Mouse (Mus musculus) embryonic stem cell, embryonic (primary cell): ENCODE results near the gene Cdk6.

ENCODE experiments used
- CTCF ChIA-PET, 4 experiments: fragments of 300-600 bp in 2 of 4; fragments of 350-600 bp in 2 of 4; sonication (Branson Sonifier 250); formaldehyde crosslinking; loops; one replicate each; lab custom pipeline; 2022; ENCODE audit warnings: inconsistent platforms in 2 of 4; lab: Charles Lee
- POLR2A ChIA-PET, 4 experiments: fragments of 300-600 bp in 2 of 4; fragments of 350-600 bp in 2 of 4; sonication (Branson Sonifier 250); formaldehyde crosslinking; loops; one replicate each; lab custom pipeline; 2022; ENCODE audit warnings: antibody characterized with exemption in 4 of 4, inconsistent platforms in 1 of 4; lab: Charles Lee

Gene Cdk6

GRCm38 (mm10) chr5:3486579-3487282, 145.4 kb downstream of the Cdk6 start:
- CTCF ChIA-PET, result no interaction called here
- POLR2A ChIA-PET, result interaction anchor here in 1 of 4 experiments (1.1 to 2.1 kb wide), 3 partner anchors 9 to 17 kb away, joined by 3 to 7 read pairs (median 4); no protein-coding TSS in a partner anchor

GRCm38 (mm10) chr5:3488146-3488774, 147.0 kb downstream of the Cdk6 start:
- ChIA-PET CTCF (no interaction called here), POLR2A (interaction anchor here in 1 of 4 experiments (0.8 to 1.7 kb wide), 5 partner anchors 11 to 26 kb away, joined by 3 to 4 read pairs (median 4); no protein-coding TSS in a partner anchor)

GRCm38 (mm10) chr5:3490358-3490757, 149.1 kb downstream of the Cdk6 start:
- CTCF ChIA-PET, result no interaction called here
- POLR2A ChIA-PET, result no interaction called here

GRCm38 (mm10) chr5:3491084-3491483, 149.8 kb downstream of the Cdk6 start:
- ChIA-PET CTCF (no interaction called here), POLR2A (interaction anchor here in 3 of 4 experiments (0.7 to 1.0 kb wide), 4 partner anchors 17 to 56 kb away, joined by 3 to 8 read pairs (median 4); no protein-coding TSS in a partner anchor)

- POLR2A ChIA-PET, result interaction anchor here in 1 of 4 experiments (0.9 kb wide), 1 partner anchor 44 kb away, joined by 3 read pairs; no protein-coding TSS in a partner anchor
- CTCF ChIA-PET, result no interaction called here
Measured at GRCm38 (mm10) chr5:3491883-3492282, 150.6 kb downstream of the Cdk6 start.

GRCm38 (mm10) chr5:3492776-3493636, 151.7 kb downstream of the Cdk6 start:
- POLR2A ChIA-PET, result no interaction called here
- CTCF ChIA-PET, result no interaction called here

- CTCF ChIA-PET, result no interaction called here
- POLR2A ChIA-PET, result interaction anchor here in 2 of 4 experiments (1.1 to 1.3 kb wide), 2 partner anchors 49 to 149 kb away, joined by 3 to 4 read pairs; no protein-coding TSS in a partner anchor
Measured at GRCm38 (mm10) chr5:3493968-3494367, 152.7 kb downstream of the Cdk6 start.

GRCm38 (mm10) chr5:3494452-3495187, 153.3 kb downstream of the Cdk6 start:
- ChIA-PET CTCF (no interaction called here), POLR2A (interaction anchor here in 3 of 4 experiments (0.6 to 1.3 kb wide), 3 partner anchors 14 to 150 kb away, joined by 3 to 4 read pairs (median 3); no protein-coding TSS in a partner anchor)

GRCm38 (mm10) chr5:3497505-3497925, 156.2 kb downstream of the Cdk6 start:
- CTCF ChIA-PET, result no interaction called here
- POLR2A ChIA-PET, result no interaction called here

GRCm38 (mm10) chr5:3500298-3500697, 159.0 kb downstream of the Cdk6 start:
- ChIA-PET CTCF (no interaction called here), POLR2A (interaction anchor here in 1 of 4 experiments (0.7 kb wide), 1 partner anchor 17 kb away, joined by 4 read pairs; no protein-coding TSS in a partner anchor)

GRCm38 (mm10) chr5:3500957-3501563, 159.8 kb downstream of the Cdk6 start:
- CTCF ChIA-PET, result interaction anchor here in 1 of 4 experiments (0.5 kb wide), 1 partner anchor 331 kb away, joined by 3 read pairs; no protein-coding TSS in a partner anchor
- POLR2A ChIA-PET, result interaction anchor here in 2 of 4 experiments (0.7 to 1.5 kb wide), 2 partner anchors 17 to 42 kb away, joined by 4 read pairs; no protein-coding TSS in a partner anchor

- ChIA-PET POLR2A (interaction anchor here in 1 of 4 experiments (1.5 kb wide), 1 partner anchor 42 kb away, joined by 4 read pairs; no protein-coding TSS in a partner anchor), CTCF (interaction anchor here in 1 of 4 experiments (0.5 kb wide), 1 partner anchor 330 kb away, joined by 3 read pairs; no protein-coding TSS in a partner anchor)
Measured at GRCm38 (mm10) chr5:3501564-3502001, 160.3 kb downstream of the Cdk6 start.

- CTCF ChIA-PET, result no interaction called here
- POLR2A ChIA-PET, result interaction anchor here in 2 of 4 experiments (0.8 to 1.6 kb wide), 3 partner anchors 9 to 41 kb away, joined by 3 to 4 read pairs (median 4); no protein-coding TSS in a partner anchor
Measured at GRCm38 (mm10) chr5:3502610-3503350, 161.5 kb downstream of the Cdk6 start.

GRCm38 (mm10) chr5:3503373-3503772, 162.1 kb downstream of the Cdk6 start:
- POLR2A ChIA-PET, result interaction anchor here in 1 of 4 experiments (1.6 kb wide), 1 partner anchor 15 kb away, joined by 4 read pairs; no protein-coding TSS in a partner anchor
- CTCF ChIA-PET, result no interaction called here

- POLR2A ChIA-PET, result no interaction called here
Measured at GRCm38 (mm10) chr5:3503836-3504323, 162.6 kb downstream of the Cdk6 start.

GRCm38 (mm10) chr5:3504453-3504852, 163.2 kb downstream of the Cdk6 start:
- ChIA-PET CTCF (no interaction called here), POLR2A (interaction anchor here in 1 of 4 experiments (1.0 kb wide), 1 partner anchor 10 kb away, joined by 3 read pairs; no protein-coding TSS in a partner anchor)

More at GRCm38 (mm10) chr5:3503836-3504323, 162.6 kb downstream of the Cdk6 start:
- CTCF ChIA-PET, result no interaction called here
